Mouse (Mus musculus) liver, embryonic 14.5 days (tissue): ENCODE measurements at regions not wholly inside any gene's neighbourhood (a gene's known extent, or its start where the extent isn't known, plus 50 kb on each side); places are given as distances from the start of the nearest gene placed in this dataset.

Experiments
- CTCF ChIP-seq: IDR thresholded peaks from 2 replicates; pipeline ENCODE4 v1.5.1; 2016; ENCODE audit warnings: antibody characterized with exemption, low read depth, control low read depth
- EP300 ChIP-seq: IDR thresholded peaks from 2 replicates; pipeline ENCODE4 v1.6.1; 2016; ENCODE audit warnings: antibody characterized with exemption, low read depth

- no peak for TF ChIP-seq CTCF
- TF ChIP-seq EP300, result no peak
Observed at GRCm38 (mm10) chr11:31462440-31462839, 92.6 kb upstream of the Stc2 start.
